Mouse (Mus musculus): ENCODE measurements around the gene Cic.
"Not testable (repeated sequence)": the region's sequence is repeated elsewhere in the genome, so short reads cannot be mapped to it uniquely, and the experiment has no call there.

The Cic gene

GRCm38 (mm10) chr7:25244562-25245369 is 22.7 kb upstream of the Cic start:
- DNase-seq (ENCODE audit: low spot score): no peak

GRCm38 (mm10) chr7:25246079-25246758 is 21.3 kb upstream of the Cic start:
- DNase-seq (ENCODE audit: low spot score): no peak

GRCm38 (mm10) chr7:25246759-25247137 is 20.8 kb upstream of the Cic start:
- DNase-seq (ENCODE audit: low spot score): no peak

- no peak for DNase-seq (ENCODE audit: low spot score)
These were observed 20.0 kb upstream of the Cic start for GRCm38 (mm10) chr7:25247498-25247897.

GRCm38 (mm10) chr7:25248018-25248647 is 19.4 kb upstream of the Cic start:
- no peak for DNase-seq (ENCODE audit: low spot score)

- DNase-seq (ENCODE audit: low spot score): no peak
These were observed 18.6 kb upstream of the Cic start for GRCm38 (mm10) chr7:25248846-25249313.

GRCm38 (mm10) chr7:25249314-25250140 is 18.0 kb upstream of the Cic start:
- DNase-seq (ENCODE audit: low spot score): peak; percentile 66

- peak; percentile 91 for DNase-seq (ENCODE audit: low spot score)
These were observed 17.1 kb upstream of the Cic start, which contains the start of gene Erf for GRCm38 (mm10) chr7:25250141-25250972. Gene Erf, minus strand, starts transcription at chr7:25250761.

GRCm38 (mm10) chr7:25251071-25251791 is 16.3 kb upstream of the Cic start:
- no peak for DNase-seq (ENCODE audit: low spot score)

GRCm38 (mm10) chr7:25251822-25252221 is 15.7 kb upstream of the Cic start:
- no peak for DNase-seq (ENCODE audit: low spot score)

- DNase-seq (ENCODE audit: low spot score): no peak
These were observed 5.6 kb upstream of the Cic start for GRCm38 (mm10) chr7:25261896-25262295.

GRCm38 (mm10) chr7:25263968-25264870 is 3.3 kb upstream of the Cic start:
- no peak for DNase-seq (ENCODE audit: low spot score)

- not testable (repeated sequence) for DNase-seq (ENCODE audit: low spot score)
These were observed 1.8 kb upstream of the Cic start for GRCm38 (mm10) chr7:25265743-25266142.

GRCm38 (mm10) chr7:25266180-25266962 is 1.1 kb upstream of the Cic start:
- DNase-seq (ENCODE audit: low spot score): no peak

GRCm38 (mm10) chr7:25267751-25268463 is 403 bp downstream of the Cic start:
- peak; percentile 100 for DNase-seq (ENCODE audit: low spot score)

GRCm38 (mm10) chr7:25268588-25268987 is 1.1 kb downstream of the Cic start:
- no peak for DNase-seq (ENCODE audit: low spot score)

GRCm38 (mm10) chr7:25269029-25269428 is 1.5 kb downstream of the Cic start:
- no peak for DNase-seq (ENCODE audit: low spot score)

All from ovary, adult 18-20 months (tissue).